Mouse (Mus musculus): ENCODE results near the gene Ocln.

DNA sequence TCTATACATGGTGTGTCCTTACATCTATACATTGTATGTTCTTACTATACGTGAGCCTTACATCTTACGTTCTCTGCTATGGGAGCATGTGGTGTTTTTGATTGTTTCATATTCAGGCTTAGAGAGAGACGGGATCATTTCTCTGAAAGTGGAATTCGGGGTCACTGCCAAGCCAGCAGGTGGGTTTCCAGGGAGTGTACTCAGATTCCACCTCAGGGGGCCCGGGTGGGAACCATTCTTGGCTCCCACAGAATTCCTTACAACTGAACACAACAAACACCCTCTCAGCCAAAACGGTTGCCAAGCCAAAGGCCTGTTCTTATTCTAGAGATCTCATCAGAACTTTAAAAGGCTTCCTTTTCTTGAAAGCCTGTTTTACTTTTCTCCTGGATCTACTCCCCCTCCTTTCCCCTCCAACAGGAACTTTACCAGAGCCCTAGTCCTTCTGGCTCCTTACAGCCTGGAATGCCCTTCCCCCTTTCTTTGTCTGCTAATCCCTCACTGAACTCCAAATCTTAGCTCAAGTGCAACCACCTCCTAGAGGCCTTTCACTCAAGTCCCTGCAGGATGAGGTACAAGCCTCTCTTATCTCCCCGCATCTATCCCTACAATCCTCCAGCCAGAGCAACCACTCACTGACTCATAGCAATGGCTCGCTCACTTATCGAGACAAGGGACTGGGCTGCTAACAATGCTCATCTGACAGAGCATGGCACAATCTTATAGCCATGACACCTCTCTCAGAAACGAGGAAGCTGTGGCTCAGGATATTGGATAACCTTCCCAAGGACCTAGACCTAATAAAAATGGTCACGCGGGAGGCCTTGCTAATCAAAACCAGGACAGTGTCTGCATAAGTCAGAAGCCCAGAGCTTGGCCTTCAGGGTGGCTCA is 36.1 kb downstream of the Ocln start:
- TF ChIP-seq CTCF (IDR thresholded peaks at IDR 0.05; ENCODE audit: low read depth, low read length) = no peak
- no peak for TF ChIP-seq TAL1 (conservative IDR thresholded peaks at IDR 0.05; ENCODE audit: low read depth, low read length)
- no peak for TF ChIP-seq POLR2AphosphoS5 (IDR thresholded peaks at IDR 0.05; ENCODE audit: insufficient replicate concordance, low read depth, low read length)

Measured in G1E (cell line).